Mouse (Mus musculus): ENCODE measurements around the gene Lepr.

The Lepr gene

GRCm38 (mm10) chr4:101717367-101718121, at the start of gene Lepr:
Gene Lepr (plus strand): TSS chr4:101717404.
- DNase-seq: peak; percentile 22 to 42

- peak; percentile 27 to 38 for DNase-seq
Measured at GRCm38 (mm10) chr4:101669161-101669560, 48.0 kb upstream of the Lepr start.

GRCm38 (mm10) chr4:101669811-101670210, 47.4 kb upstream of the Lepr start:
- peak in 1 of 2 experiments; percentile 19 for DNase-seq

DNA sequence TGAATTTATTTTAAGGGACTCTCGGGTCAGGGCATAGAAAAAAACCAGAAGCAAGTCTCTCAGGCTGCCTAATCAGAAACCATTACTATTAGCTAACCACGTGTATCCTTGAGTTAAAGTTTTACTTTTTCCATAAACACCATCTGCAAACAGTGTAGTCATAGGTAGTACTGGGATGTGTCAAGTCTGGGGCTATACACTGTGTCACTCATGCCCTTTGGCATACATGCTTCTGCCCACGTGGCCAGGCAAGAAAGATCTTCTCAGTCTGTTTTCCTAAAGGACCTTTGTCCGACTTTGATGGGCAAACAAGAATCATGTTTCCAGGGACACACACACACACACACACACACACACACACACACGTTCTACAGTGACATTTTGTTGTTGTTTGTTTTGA, 42.4 kb upstream of the Lepr start:
- DNase-seq: no peak

- peak; percentile 53 to 79 for DNase-seq
Measured at GRCm38 (mm10) chr4:101675726-101676125, 41.5 kb upstream of the Lepr start.

DNA sequence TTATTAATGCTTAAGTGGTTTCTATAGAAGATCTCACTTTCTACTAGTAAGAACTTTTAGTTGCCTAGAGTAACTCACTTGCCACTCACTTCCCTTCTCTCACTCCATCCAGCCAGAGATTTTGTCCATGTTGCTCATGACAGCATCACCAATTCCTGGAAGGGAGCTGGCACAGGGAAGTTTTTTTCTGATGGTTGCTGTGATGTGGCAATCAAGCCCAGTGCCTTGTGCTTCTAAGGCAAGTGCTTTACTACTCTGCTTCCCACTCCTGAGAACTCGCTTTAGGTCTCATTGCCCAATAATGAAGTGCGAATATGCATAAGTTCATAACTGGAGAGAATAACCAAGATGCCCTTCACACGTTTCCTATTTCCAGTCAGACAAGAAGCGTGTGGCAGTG, 34.6 kb upstream of the Lepr start:
- no peak for DNase-seq

- no peak for DNase-seq
Measured at GRCm38 (mm10) chr4:101683086-101683485, 34.1 kb upstream of the Lepr start.

DNA sequence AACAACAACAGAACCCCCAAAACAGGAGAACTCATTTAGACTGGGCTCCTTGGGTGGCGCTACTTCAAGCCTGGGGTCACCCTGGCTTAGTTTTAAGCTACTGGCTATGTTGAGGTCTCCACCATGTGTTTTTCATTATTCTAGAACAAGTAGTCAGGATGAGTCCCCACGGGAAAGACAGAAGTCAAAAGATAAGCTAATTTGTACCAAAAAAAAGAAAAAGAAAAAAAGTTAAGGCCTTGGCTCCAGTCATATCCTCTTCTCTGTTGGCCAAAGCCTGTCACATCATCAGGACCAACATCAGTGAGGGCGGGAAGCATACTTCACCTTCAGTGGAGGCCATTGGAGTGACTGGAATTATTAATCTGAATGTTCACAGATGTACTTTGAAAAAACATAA, 32.4 kb upstream of the Lepr start:
- no peak for DNase-seq

DNA sequence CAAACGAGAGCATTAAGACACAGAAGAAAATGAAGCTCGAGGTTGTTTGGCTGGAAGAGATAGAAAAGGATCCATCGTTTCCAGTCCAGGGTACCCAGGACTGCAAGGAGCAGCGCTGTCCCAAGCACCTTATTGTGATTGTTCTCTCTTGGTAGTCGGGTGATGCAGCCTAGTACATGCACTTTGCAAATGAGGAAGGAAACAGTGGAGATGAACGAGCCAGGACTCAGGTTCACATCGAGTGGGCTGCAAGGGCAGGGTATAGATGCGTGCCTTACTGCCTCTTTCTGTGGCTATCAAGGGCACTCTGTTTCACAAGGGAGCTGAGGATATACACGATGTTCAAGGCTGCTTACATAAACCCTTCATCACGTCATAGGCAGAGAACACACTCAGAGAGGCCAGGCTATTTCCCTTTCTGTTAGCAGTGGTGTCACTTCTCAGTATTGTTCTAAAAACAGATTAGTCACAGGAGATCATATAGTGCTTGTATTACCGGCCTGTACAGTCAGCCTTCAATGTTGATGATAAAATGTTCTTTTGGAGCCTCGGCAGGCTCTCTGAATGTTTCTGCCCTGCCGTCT, 30.9 kb upstream of the Lepr start:
- no peak for DNase-seq

- no peak for DNase-seq
Measured at GRCm38 (mm10) chr4:101689241-101689640, 28.0 kb upstream of the Lepr start.

- peak in 1 of 2 experiments; percentile 24 for DNase-seq
Measured at GRCm38 (mm10) chr4:101689645-101690044, 27.6 kb upstream of the Lepr start.

- DNase-seq: peak; percentile 33 to 43
Measured at GRCm38 (mm10) chr4:101692892-101693291, 24.3 kb upstream of the Lepr start.

- DNase-seq: no peak
Measured at GRCm38 (mm10) chr4:101694529-101694928, 22.7 kb upstream of the Lepr start.

- DNase-seq: no peak
Measured at GRCm38 (mm10) chr4:101697236-101697635, 20.0 kb upstream of the Lepr start.

DNA sequence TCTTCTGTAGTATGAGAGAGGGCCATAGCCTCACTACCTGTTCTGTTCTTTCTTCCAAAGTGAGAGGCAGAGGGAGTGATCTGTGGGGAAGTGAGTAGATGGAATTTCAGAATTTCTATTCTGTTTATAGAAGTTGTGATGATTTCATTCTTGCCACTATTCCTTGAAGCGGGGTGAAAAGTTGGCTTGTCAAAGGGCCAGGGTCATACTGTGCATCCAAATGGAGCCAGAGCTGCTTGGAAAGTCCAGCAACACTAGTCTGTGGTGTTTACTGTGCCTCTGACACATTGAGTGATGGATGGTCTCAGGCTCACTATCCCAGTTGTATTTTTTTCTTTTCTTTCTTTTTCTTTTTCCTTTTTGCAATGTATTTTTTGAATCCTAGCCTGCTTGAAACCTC, 17.8 kb upstream of the Lepr start:
- peak in 1 of 2 experiments; percentile 22 for DNase-seq

DNA sequence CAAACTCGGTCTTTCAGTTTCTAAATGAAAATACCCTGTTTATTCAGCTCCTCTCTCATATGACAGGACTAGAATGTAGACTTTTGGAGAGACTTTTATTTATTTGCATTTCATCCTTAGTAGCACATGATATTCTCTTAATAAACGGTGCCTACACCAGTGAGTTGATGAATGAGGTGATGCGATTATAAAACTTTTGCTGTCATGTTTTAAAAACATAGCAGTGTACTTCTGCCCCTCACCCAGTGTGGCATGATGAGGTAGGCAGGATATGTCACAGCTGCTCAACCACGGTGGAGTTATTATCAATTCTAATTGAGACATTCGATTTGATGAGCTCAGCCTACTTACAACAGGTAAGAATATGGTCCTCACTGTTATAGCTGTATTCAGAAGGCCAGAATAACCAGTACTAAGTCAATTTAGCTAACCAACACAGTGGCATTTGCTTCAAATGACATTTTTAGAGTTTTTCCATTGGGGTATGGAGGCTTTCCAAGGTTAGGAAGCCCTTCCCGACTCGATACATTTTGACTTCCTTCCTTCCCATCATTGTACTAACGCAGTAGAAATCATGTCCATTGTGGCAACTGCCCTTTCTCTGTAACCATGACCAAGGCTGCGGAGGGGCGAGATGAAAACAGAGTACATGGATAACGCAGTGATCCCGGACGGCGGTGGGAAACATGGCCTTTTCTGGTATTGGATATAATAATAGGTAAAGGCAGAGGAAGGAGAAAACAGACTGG, 16.1 kb upstream of the Lepr start:
- DNase-seq: no peak

- DNase-seq: no peak
Measured at GRCm38 (mm10) chr4:101705325-101705724, 11.9 kb upstream of the Lepr start.

- no peak for DNase-seq
Measured at GRCm38 (mm10) chr4:101707234-101707633, 10.0 kb upstream of the Lepr start.

GRCm38 (mm10) chr4:101707953-101708352, 9.3 kb upstream of the Lepr start:
- DNase-seq: no peak

- DNase-seq: no peak
Measured at GRCm38 (mm10) chr4:101710361-101710760, 6.8 kb upstream of the Lepr start.

- DNase-seq: no peak
Measured at GRCm38 (mm10) chr4:101711100-101711499, 6.1 kb upstream of the Lepr start.

- no peak for DNase-seq
Measured at GRCm38 (mm10) chr4:101712563-101712962, 4.6 kb upstream of the Lepr start.

DNA sequence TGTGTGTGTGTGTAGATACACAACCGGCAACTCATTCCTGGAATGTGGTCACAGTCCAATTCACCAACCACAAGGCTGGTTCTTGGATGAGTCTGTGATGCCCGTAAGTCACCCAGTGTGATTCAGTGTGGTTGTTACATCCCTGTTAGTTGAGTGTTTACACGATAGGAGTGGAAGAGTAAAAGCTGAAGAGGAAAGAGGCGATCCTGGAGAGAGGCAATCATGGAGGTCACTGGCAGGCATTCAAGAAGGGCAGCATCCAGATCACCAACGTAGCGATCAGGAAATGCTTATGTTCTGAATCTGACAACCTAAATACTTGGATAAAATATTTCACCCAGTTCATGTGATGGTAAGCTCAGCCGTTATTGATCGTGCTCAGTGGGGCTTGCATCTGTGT, 1.9 kb upstream of the Lepr start:
- no peak for DNase-seq

DNA sequence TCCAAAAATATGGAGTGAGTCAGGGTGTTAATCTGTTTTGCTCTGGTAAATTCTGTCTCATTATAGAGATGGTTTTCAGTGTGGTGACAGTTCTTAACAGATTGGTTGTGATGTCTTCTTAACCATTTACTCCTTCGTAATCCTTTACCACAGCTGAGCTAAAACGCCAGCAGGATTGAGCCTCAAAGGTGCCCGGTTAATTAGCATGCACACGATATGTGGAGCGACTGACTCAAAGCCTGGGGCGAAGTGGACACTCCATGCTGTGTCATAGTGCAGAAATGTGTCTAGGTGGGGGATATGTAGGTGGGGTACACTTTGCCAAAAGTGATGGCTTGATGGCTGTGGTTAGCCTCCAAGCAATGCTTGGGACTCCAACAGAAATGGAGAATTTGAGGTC, 1.4 kb upstream of the Lepr start:
- no peak for DNase-seq

Measured in kidney, postnatal 36 days (tissue).